Mouse (Mus musculus) forebrain, postnatal 0 days (tissue): ENCODE measurements around the gene Trp73. TPM values are rescaled to one million over a fixed set of nuclear protein-coding genes. Genes with fewer than 3 reads are reported as not detected.

Experiments used
- ATAC-seq: fragments of 200-750 bp; cut with Nextera tagmentation; 2 replicates; pipeline ENCODE4 v1.8.0; 2017; ENCODE audit warnings: mild to moderate bottlenecking, moderate library complexity
- DNase-seq: peaks from one replicate; pipeline ENCODE4 v3.0.0-alpha.2; 2015
- H3K27ac ChIP-seq: fragments of 300-500 bp; sonication (generic); 2 replicates; pipeline ENCODE4 v1.5.1; 2014; ENCODE audit warnings: low read depth, mild to moderate bottlenecking, antibody characterized with exemption, low read length, moderate library complexity, mixed read lengths
- H3K27me3 ChIP-seq: fragments of 300-500 bp; sonication (generic); 2 replicates; pipeline ENCODE4 v1.6.1; 2014; ENCODE audit warnings: mild to moderate bottlenecking, low read length, mixed read lengths; ENCODE audit not compliant: insufficient read depth
- H3K36me3 ChIP-seq: fragments of 300-500 bp; sonication (generic); 2 replicates; pipeline ENCODE4 v1.6.1; 2014; ENCODE audit warnings: mild to moderate bottlenecking, moderate library complexity; ENCODE audit not compliant: insufficient read depth
- H3K4me1 ChIP-seq: fragments of 300-500 bp; sonication (generic); 2 replicates; pipeline ENCODE4 v1.6.1; 2014; ENCODE audit warnings: antibody characterized with exemption; ENCODE audit not compliant: insufficient read depth
- H3K4me2 ChIP-seq: fragments of 300-500 bp; sonication (generic); 2 replicates; pipeline ENCODE4 v1.6.1; 2014; ENCODE audit warnings: low read depth, mild to moderate bottlenecking, moderate library complexity
- H3K4me3 ChIP-seq: fragments of 300-500 bp; sonication (generic); 2 replicates; pipeline ENCODE4 v1.5.1; 2014; ENCODE audit warnings: low read depth, low read length, mixed read lengths
- H3K9ac ChIP-seq: fragments of 300-500 bp; sonication (generic); 2 replicates; pipeline ENCODE4 v1.6.1; 2014; ENCODE audit warnings: mild to moderate bottlenecking
- H3K9me3 ChIP-seq: fragments of 300-500 bp; sonication (generic); 2 replicates; pipeline ENCODE4 v1.6.1; 2016; ENCODE audit warnings: low read length
- CTCF ChIP-seq: sonication (generic); IDR thresholded peaks from 2 replicates; pipeline ENCODE4 v1.5.1; 2016; ENCODE audit warnings: antibody characterized with exemption, control low read depth, low read depth
- WGBS: fragments of 180-500 bp; shearing (Covaris S2); extraction: QIAGEN DNeasy Blood & Tissue Kit; methylation state at CpG from one replicate; pipeline ENCODE4 v1.1.7; 2014; 5-methylcytosine and 5-hydroxymethylcytosine counted together
- polyA plus RNA-seq: library from polyadenylated mRNA; unstranded; fragments of >200 nt; fragmentation: Nextera tagmentation; extraction: Ambion mirVana; gene quantifications from 2 replicates; pipeline ENCODE4 v1.2.1, GENCODE M21; 2015
- total RNA-seq: library from RNA; depleted of rRNA; stranded (reverse); fragments of >200 nt; gene quantifications from 2 replicates; pipeline ENCODE4 v1.2.3, GENCODE M21; 2014

Gene Trp73
- total and polyA plus RNA-seq, 2 experiments from 2014 or later = 3.9 to 4.1 TPM

- no peak overlapping the region for H3K4me2 ChIP-seq
- TF ChIP-seq CTCF = no peak
- no peaks in the 10 kb centered on the region for H3K36me3 ChIP-seq
- ATAC-seq = no peak
- H3K27me3 ChIP-seq = no peaks in the 10 kb centered on the region
- no peaks in the 10 kb centered on the region for H3K9me3 ChIP-seq
- H3K9ac ChIP-seq = no peak overlapping the region
- H3K27ac ChIP-seq = no peak overlapping the region
- H3K4me3 ChIP-seq = no peak overlapping the region
- WGBS = 62% methylated on average over 8 of the region's 8 CpGs
- H3K4me1 ChIP-seq = no peaks in the 10 kb centered on the region
- DNase-seq = no peak
These were observed 48.7 kb downstream of the Trp73 start for GRCm38 (mm10) chr4:154091356-154091755.

GRCm38 (mm10) chr4:154089205-154089604 lies 50.8 kb downstream of the Trp73 start:
- ATAC-seq (no peak), DNase-seq (no peak)
- TF ChIP-seq CTCF = 0 out of 2 replicates have a peak, but pooled peaks have one; percentile 2
- H3K27ac ChIP-seq = no peak overlapping the region
- no peaks in the 10 kb centered on the region for H3K4me1 ChIP-seq
- no peak overlapping the region for H3K4me2 ChIP-seq
- H3K9ac ChIP-seq = no peak overlapping the region
- 62% methylated on average over 5 of the region's 5 CpGs for WGBS
- H3K36me3 ChIP-seq = no peaks in the 10 kb centered on the region
- no peaks in the 10 kb centered on the region for H3K9me3 ChIP-seq
- H3K4me3 ChIP-seq = no peak overlapping the region
- no peaks in the 10 kb centered on the region for H3K27me3 ChIP-seq

GRCm38 (mm10) chr4:154086436-154086835 lies 53.6 kb downstream of the Trp73 start:
- TF ChIP-seq CTCF = no peak
- Histone ChIP-seq H3K4me2 (no peak overlapping the region), H3K27me3 (peaks cover 14% of the 10 kb centered on the region), H3K9ac (no peak overlapping the region), H3K4me1 (no peaks in the 10 kb centered on the region), H3K36me3 (no peaks in the 10 kb centered on the region), H3K9me3 (no peaks in the 10 kb centered on the region), H3K4me3 (no peak overlapping the region), H3K27ac (no peak overlapping the region)
- no peak for DNase-seq
- 85% methylated on average over 8 of the region's 8 CpGs for WGBS
- no peak for ATAC-seq

GRCm38 (mm10) chr4:154085856-154086255 lies 54.2 kb downstream of the Trp73 start:
- no peaks in the 10 kb centered on the region for H3K4me1 ChIP-seq
- TF ChIP-seq CTCF = no peak
- no peak overlapping the region for H3K4me2 ChIP-seq
- no peaks in the 10 kb centered on the region for H3K9me3 ChIP-seq
- H3K36me3 ChIP-seq = no peaks in the 10 kb centered on the region
- 50% methylated on average over 3 of the region's 3 CpGs for WGBS
- ATAC-seq = no peak
- H3K9ac ChIP-seq = no peak overlapping the region
- H3K27ac ChIP-seq = no peak overlapping the region
- H3K4me3 ChIP-seq = no peak overlapping the region
- DNase-seq = no peak
- peaks cover 20% of the 10 kb centered on the region for H3K27me3 ChIP-seq

GRCm38 (mm10) chr4:154081974-154082373 lies 58.0 kb downstream of the Trp73 start:
- H3K36me3 ChIP-seq = no peaks in the 10 kb centered on the region
- peaks cover 35% of the 10 kb centered on the region for H3K27me3 ChIP-seq
- ATAC-seq (no peak), DNase-seq (no peak)
- no peak for TF ChIP-seq CTCF
- H3K4me1 ChIP-seq = no peaks in the 10 kb centered on the region
- H3K9ac ChIP-seq = no peak overlapping the region
- no peak overlapping the region for H3K4me2 ChIP-seq
- H3K4me3 ChIP-seq = no peak overlapping the region
- H3K27ac ChIP-seq = no peak overlapping the region
- no peaks in the 10 kb centered on the region for H3K9me3 ChIP-seq
- 15% methylated on average over 1 of the region's 1 CpGs for WGBS

- Histone ChIP-seq H3K27me3 (peaks cover 35% of the 10 kb centered on the region), H3K9me3 (no peaks in the 10 kb centered on the region), H3K4me3 (no peak overlapping the region), H3K36me3 (no peaks in the 10 kb centered on the region), H3K4me2 (no peak overlapping the region), H3K27ac (no peak overlapping the region), H3K4me1 (no peaks in the 10 kb centered on the region), H3K9ac (no peak overlapping the region)
- no peak for TF ChIP-seq CTCF
- DNase-seq (no peak), ATAC-seq (no peak)
- WGBS = 5% methylated on average over 13 of the region's 13 CpGs
These were observed 59.0 kb downstream of the Trp73 start for GRCm38 (mm10) chr4:154081021-154081420.

- 46% methylated on average over 4 of the region's 4 CpGs for WGBS
- Histone ChIP-seq H3K4me1 (no peaks in the 10 kb centered on the region), H3K4me2 (no peak overlapping the region), H3K4me3 (no peak overlapping the region), H3K27me3 (peaks cover 35% of the 10 kb centered on the region), H3K9ac (no peak overlapping the region), H3K36me3 (no peaks in the 10 kb centered on the region), H3K9me3 (no peaks in the 10 kb centered on the region), H3K27ac (no peak overlapping the region)
- no peak for ATAC-seq
- no peak for DNase-seq
- TF ChIP-seq CTCF = no peak
These were observed 59.8 kb downstream of the Trp73 start for GRCm38 (mm10) chr4:154080211-154080610.
